Mouse (Mus musculus): ENCODE data around the gene Tbl1xr1.
A peak's percentile ranks its signal among the peaks of the same experiment; 100 is the strongest.

Tbl1xr1 gene

DNA sequence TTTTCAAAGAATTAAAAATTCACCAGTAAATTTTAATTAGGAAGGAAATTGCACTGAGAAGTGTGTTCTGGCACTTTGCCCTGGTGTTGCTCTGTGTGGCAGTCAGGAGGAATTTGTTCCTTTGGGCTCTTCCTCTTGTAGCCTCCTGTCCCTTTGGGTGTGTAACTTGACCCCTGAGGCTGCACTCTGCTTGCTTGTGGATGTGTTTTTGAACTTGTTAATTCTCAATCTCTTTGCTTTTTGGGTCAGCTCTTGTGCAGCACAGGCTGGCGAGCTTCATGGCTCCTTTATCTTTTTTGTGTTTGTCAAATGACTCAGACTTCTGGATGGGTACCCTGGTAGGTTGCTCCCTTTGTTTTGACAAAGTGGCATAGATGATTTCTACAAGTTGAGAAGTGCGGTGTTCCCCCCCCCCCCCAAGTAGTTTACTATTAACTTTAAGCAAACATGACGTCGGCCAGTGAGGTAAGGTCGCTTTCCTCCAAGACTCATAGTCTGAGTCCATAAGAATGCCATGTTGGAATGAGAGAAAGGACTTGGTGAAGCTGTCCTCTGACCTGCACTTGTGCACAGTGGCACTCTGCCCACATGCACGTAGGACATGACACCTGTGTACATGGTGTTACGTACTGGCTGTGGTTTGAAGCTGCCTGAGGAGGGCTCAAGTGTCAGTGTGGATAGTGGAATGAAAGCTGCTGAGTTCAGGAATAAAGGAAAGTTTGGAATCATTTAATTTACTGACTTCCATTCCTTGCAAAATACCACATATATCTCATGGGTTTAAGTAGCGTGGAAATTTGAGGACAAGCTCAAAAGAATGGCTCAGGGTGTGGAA is 14.2 kb downstream of the Tbl1xr1 start:
- peak; percentile 67 to 70 for DNase-seq

DNA sequence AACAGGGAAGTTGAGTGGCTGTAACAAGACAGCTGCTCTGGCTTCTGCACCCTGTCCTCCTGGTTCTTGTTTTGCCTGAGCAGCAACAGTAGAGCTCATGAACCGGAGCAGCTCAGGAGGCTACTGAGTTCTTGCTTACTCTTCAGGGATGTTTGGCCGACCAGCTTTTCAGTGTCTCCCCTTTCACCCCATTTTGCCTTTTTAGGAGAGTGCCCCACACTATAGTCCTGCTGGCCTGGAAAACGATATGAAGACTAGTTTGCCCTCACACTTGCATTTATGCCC is 14.8 kb downstream of the Tbl1xr1 start:
- DNase-seq, result no peak

DNA sequence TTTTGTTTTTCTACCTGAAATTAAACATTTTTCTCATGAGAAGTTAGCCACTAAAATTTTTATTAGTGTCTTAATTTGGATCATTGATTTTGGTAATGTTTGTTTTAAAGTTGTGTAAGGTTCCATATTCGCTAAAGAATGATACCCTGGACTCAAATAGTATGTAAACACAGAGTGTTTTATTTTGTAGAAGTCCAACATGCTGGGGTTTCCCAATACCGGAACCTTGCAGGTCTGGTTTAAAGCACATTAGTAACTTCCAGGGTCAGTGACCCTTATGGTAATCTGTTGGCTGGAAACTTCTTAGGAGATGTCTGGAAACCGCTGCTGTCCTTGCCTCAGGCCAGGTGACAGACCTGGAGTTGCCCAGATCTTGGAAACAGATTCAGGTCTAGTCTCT is 15.2 kb downstream of the Tbl1xr1 start:
- DNase-seq, result no peak

DNA sequence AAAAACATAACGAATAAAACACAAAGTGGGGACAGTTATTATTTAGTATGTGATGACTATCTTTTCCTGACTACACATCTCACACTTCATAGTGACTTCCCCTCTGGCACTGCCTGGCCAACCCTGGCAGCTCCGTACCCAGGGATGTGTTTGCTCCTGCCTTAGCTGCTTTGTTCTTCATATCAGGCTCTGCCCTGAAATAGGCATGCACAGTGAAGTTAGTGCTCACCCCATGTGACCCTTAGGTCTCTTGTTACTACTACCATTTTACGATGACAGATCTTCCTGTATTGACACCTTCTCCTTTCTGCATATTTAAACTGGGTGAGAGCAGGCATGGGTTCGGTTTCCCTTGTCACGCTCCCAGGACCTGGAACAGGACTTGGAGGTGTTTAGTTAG is 16.3 kb downstream of the Tbl1xr1 start:
- no peak for DNase-seq

DNA sequence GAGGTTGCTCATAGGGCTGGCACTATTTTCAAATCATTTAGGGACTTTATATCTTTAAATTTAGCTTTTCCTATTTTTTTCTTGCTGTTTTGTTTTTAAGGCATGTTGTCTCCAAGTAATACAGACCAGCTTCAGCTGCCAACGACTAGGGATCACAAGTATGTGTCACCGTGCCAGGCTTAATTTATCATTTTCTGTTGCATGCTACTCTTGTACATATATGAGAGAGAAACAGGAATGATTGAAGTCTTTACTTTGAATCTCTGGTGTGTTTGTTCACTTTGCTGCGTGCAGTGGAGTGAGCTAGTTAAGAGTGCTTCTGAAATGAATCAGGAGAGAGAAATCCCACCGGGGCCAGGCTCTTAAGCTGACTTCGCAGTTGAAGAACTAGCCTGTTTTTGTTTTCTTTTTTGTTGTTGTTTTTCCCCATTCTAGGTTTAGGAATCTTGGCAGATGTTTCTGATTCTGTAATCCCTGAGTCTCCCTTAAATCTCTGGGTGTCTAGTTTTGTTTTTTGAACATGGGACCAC is 27.6 kb downstream of the Tbl1xr1 start:
- no peak for DNase-seq

DNA sequence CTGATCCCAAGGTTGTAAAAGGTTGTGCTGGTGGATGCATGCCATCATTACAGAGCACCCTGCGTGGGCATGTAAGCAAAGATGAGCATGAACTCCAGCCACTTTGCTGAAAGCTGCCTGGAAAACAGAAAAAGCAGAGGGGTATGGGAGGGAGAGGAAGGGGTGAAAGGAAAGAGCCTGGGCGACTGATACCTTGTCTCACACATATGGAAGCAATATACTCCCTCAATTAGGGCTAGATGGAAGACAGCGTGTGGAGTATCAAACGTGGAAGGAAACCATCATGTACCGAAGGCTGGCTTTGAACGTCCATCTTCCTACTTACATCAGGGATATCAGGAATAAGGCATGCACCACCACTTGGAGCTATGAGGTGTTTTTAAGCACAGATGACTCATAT is 29.0 kb downstream of the Tbl1xr1 start:
- no peak for DNase-seq

DNA sequence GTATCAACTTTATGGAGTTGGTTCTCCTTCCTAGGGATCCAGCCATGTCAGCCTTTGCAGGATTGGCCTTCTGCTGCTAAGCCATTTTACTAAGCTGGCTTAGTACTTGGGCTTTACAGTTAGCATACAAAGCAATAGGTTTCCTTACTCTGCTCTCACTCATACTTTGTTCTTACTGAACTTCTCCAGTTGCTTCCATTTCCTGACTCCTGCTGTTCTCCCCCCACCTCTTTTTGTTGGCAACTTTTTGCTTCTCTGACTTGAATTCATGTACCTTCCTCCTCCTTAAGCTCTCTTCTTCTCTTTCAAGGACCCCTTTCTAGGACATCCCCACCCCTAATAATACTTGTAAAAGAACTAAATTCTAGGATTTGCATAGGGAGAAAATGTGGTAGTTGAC is 31.6 kb downstream of the Tbl1xr1 start:
- no peak for DNase-seq

DNA sequence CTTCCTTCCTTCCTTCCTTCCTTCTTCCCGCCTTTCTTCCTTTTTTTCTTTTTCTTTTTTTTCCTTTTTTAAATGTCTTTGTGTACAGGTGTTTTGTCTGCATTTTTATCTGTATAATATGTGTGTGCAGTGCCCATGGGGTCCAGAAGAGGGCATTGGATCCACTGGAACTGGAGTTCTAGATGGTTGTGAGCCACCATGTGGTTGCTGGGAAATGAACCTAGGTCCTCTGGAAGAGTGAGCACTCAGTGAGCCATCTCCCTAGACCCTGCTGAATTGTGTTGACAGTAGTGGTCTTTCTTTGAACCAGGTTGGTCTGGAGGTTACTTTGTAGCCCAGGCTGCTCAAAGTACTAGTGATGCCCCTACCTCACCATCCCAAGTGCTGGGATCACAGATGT is 33.2 kb downstream of the Tbl1xr1 start:
- DNase-seq, result no peak

DNA sequence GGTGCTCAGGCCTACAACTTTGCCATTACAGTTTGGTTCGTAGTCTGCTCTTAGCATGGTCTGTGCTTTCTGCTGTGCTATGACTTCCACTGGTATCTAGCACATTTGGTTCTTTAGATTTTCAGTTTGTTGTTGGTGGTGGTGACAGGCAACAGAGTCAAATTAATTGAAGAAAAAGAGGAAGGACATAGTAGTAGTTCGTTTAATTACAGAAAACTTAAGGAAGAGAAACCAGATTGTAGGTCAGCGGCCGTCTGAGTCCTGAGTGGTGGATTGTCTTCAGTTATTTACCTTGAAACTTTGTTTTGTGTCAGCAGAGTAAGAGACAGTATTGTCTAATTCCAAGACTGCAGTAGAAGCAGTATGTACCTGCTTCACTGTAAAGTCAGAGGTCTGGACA is 37.3 kb downstream of the Tbl1xr1 start:
- DNase-seq, result no peak

DNA sequence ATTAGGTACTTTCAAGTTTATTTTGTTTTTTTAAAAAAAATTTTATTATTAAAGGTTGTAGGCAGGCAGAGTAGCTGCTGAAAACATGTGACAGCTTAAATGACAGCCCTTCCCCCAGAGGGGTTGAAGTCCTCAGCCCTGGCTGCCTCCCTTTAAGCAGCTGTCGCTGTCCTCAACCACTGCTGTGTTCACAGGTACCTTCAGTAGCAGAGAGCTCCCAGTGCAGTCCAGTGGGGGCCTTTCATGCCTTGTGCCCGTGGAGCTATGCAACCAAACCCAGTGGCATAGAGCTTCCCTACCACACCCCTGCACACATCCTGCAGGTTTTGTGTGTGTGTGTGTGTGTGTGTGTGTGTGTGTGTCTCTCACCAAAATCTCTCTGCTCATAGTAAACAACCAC is 38.8 kb downstream of the Tbl1xr1 start:
- no peak for DNase-seq

DNA sequence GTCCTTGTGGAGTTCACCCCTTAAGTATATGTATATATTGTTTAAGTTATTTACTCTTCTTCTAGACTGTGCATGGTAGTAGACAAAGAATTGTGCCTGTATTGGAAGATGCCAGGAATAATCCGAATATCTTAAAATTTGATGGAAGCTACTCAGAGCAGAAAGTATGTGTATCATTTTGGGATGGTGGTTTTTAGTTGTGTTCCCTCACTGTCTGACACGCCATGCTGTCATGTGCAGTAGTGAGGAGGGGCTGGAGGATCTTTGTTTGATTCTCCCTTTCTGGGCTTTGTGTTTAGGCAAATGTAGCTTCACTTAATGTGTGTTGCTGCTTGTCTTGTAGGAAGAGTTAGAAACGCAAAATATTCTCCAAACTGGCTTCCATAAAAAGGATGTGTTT is 39.2 kb downstream of the Tbl1xr1 start:
- DNase-seq, result no peak

DNA sequence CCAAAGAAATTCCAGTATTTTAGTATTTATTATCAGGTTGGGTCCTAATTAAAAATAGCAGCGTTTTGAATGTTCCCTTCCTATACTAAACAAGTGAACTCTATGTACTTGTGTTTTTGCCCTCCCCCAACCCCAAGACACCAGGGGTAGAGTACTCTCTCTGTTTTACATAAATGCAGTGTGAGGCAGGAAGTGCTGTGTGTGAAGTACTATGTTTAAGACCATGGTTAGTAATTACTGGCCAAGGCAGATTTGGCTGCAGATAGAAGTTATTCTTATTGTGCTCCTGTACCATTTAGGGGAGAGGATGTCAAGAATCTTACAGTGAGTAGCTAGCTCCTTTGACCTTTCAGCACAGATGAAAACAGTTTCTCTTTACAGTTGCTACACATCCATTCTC is 39.7 kb downstream of the Tbl1xr1 start:
- DNase-seq, result no peak

DNA sequence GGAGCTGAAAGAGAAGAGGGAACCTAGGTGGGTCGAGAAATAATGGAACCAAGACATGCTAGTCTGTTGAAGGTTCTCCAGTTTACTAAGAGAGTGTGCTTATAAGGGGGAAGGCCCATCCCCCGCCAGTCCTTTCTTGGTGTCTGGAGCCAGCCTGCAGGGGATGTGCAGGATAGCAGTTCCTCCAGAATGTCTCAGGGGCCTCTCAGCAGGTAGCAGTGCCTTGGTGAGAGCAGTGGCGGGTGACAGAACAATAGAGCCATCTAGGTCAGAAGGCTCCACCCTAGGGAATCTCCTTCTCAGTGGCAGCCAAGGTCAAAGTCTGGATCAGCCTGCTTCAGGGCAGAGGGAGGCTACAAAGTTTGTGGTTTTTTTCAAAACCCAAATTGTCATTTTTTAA is 45.3 kb downstream of the Tbl1xr1 start:
- DNase-seq, result peak in 1 of 2 experiments; percentile 29

DNA sequence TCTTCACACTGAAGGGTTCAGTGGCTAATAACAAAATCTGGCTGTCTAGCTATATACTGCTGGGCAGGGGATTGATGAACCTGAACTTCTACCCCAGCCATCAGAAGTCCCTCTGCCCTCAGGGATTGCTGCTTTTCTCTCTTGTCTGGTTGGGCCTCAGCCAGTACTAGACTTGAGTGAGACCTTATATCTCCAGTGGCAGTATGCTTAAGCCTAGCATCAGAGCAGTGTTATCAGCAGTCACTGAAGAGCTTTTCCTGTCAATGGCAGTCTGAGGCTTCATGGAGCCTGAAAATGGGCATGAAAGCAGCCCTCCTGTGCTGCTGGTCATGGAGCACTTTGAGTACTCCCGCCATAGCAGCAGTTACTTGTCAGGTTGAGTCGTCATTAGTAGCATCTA is 46.7 kb downstream of the Tbl1xr1 start:
- no peak for DNase-seq

DNA sequence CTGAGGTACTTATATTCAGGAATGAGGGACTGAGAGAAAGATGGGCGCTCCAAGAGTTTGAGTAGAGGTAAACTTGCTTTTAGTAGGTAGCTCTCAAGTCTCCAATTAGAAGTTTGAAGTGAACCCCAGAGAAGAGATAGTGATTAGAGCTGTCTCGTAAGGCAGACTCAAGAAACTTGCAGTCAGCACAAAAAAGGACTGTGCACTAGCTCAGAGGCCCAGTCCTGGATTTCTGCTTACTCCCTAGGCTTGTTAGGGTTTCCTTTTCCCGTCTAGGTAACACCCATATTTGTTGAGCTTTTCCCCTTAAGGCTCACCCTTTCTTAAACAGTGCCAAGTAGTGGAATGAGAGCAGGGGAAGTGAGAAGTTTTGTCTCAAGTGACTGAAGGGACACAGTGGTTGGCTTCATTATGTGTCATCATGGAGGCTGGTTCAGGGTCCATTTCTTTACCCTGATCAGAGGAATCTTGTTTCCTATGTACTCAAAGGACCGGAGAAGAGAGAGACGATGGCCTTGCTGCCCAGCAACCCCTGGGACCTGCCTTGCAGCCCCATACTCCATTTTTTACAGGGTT is 49.9 kb downstream of the Tbl1xr1 start:
- DNase-seq, result no peak

DNA sequence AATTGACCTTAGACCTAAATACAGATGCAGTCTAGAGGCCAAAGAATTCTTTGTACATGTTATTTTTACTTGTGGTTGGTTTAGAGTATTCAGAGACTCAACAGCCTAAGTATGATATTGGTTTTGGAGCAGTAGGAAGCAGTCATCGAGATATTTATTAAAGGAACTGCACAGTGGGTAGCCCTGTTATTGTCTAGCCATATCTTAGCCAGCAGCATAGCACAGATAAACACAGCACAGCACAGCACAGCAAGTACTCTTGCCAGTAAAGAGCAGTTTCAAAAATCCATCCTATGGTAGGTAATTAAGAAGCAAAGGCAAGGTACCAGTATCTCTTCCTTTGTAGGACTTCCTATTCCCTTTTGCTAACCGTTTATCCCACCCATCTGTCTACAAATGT is 54.8 kb downstream of the Tbl1xr1 start:
- no peak for DNase-seq

DNA sequence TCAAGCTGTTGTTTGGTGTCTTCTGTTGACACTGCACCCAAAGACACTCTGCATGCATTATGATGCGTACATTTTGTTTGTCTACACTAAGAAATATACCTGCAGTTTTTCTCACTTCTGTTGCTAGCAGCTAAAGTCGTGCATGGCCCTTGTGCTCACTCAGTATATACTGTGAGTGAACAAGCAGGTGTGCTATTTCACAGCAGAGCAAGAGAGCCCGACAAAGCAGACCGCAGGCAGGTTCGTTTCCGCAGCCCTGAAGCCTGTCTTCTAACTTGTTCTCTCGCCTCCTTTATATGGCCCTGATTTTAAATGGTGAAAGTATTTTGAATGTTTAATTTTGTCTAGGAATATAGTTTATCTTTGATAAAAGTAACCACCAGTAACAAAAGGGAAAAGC is 57.2 kb downstream of the Tbl1xr1 start:
- no peak for DNase-seq

DNA sequence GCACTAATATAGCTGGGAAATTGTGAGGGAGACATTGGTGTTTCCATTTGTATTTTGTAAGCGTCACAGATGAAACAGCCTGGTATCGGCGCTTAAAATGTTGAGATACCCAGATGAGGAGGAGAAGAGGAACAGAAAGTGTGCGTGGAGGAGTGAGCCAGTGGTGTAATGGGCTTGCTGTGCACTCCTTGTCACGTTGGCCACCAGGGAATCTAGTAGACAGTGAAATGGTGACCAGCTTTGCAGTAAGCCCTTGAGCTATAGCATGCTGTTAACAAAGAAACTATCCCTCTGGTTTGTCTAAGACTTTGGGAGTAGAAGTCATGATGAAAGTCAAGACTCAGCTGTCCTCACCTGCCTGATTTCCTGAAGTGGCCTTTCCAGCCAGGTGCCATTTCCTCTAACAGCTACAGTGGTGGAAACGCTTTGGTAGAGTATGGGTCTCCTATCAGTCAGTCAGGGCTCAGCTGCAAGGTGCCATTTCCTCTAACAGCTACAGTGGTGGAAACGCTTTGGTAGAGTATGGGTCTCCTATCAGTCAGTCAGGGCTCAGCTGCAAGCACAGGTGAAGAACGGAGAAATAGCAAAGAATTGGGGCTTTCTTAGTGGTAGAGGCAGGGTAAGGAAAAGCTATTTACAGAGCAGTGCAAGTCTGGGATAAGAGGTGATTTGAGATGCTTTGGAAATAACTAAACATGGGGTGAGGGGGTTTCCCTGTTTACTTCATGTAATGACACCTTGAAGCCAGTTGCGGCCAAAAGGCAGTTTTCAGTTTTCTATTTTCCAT is 61.5 kb downstream of the Tbl1xr1 start:
- DNase-seq, result no peak

DNA sequence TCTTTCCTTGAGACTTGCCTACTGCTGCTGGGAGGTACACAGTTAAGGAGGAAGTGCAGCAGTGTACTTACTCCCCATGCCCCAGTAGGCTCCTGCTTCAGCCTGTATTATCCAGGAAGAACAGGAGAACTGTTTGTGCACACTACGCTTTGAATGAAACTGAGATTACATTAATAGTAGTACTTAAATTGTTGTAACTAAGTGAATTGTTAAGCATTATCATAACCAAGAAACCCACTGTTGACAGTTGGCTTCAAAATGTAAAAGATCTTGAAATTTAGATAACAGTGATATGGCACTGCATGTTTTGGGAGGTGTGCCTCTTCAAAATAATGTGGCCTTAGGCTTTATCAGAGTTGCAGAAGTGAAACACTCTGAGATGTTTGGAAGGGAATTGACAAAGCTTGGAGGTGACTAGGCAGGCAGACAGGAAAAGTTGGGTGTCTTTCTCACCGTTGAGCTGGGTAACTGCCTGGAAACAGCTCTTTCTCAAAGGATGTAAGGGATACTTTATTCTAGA is 62.2 kb downstream of the Tbl1xr1 start:
- DNase-seq, result no peak

DNA sequence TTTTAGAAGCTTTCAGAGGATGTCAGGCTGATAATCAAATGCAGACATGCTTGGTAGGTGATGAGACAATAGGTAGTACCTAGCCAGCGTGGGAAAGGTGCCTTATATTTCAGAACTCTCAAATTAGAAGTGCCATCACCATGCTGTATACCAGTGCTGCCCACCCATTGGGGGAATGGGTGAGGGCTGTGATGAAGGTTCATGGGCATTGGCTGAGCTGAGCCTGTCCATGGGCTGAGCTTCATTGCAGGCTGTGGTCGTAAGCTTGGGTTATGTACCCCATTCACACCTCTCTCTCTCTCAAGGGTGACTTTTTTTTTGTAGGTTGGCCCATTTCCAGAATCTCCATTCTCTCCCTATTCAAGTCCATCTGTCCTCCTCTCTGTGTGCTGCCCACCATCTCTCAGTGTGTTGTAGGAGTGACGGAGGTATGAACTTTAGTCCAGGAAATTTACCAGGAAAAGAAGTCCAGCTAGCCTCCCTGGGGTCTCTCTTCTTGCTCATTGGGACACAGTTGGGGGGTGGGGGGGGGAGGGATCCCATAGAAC is 63.7 kb downstream of the Tbl1xr1 start:
- DNase-seq, result no peak

DNA sequence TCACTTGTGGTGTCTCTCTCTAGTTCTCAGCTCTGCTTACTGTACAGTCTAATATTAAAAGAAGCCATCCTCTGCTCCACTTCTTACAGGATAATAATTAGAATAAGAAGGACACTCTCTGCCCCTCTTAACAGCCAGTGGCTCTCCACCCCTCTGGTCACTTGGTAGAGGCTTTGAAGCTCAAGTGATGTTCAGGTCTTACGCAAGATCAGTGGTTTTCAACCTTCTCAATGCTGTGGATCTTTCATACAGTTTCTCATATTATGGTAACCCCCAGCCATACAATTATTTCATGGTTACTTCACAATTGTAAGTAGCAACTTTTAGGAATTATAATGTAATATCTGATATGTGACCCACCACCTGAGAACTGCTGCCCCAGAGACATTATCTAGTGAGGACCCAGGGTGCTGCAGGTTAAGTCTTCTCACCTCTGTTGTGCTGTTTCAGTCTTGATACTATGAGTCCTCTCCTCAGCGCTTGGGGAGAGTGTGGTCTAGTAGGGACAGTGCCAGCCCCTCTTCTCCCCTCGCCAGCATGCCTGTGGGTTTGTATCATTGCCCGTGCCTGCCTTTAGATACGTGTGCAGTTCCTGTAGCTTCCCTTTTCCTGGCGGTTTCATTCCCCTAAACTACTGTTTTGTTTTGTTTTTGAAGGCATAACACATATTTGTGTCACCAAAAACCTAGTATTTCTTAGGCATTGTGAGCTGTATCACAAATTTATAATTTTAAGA is 65.7 kb downstream of the Tbl1xr1 start:
- DNase-seq, result no peak

DNA sequence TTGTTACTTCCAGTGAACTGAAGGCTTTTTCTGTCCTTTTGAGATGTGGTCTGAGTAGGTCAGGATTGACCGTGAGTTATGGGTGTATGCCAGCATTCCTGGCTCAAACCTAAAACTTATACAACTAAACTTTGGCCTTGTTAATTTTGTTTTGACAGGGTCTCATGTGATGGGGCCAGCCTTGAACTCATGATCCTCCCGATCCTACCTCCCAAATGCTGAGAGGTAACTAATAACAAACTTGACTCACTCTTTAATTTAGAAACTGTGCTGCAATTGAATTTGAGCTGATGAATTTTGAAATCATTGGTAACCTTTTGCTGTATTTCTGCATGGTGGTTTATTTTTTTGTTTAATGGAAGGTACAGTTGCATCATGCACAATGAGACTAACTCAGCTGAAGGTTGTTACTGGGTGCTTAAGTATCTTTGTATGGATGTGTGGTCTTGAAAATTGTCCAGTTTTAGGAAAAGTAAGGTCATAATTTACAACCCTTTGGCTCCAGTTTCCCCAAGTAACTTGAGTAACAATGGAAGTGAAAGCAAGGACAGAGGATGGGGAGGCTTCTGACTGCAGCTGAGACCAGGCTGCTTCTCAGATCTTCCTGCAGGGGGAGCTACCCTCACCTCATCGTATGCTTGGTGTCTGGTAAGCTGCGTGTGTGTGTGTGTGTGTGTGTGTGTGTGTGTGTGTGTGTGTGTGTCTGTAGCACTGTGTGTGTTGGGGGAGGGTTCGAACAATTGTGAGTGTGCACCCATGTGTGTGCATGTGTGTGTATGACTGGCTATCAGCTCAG is 66.6 kb downstream of the Tbl1xr1 start:
- no peak for DNase-seq
